Mouse (Mus musculus) CH12.LX (cell line): ENCODE measurements at regions not wholly inside any gene's neighbourhood (a gene's known extent, or its start where the extent isn't known, plus 50 kb on each side); places are given as distances from the start of the nearest gene placed in this dataset.

ENCODE experiments used
- DNase-seq: peaks from one replicate; pipeline ENCODE4 v3.0.0-alpha.2; 2013; ENCODE audit errors: extremely low read depth
- H3K27ac ChIP-seq: 2 replicates; pipeline ENCODE4 v1.5.1; 2012; ENCODE audit warnings: low read depth, mild to moderate bottlenecking, control low read depth, moderate library complexity; ENCODE audit not compliant: insufficient read depth
- H3K27me3 ChIP-seq: replicated peaks from 2 replicates; pipeline ENCODE3; 2012; ENCODE audit warnings: inconsistent platforms
- H3K36me3 ChIP-seq, 2 experiments: replicated peaks in 1 of 2; 2 replicates each; pipeline versions ENCODE3 to v1.6.1; 2012; ENCODE audit warnings: inconsistent platforms in 1 of 2, low read length in 1 of 2, mild to moderate bottlenecking in 1 of 2, mixed read lengths in 1 of 2, moderate library complexity in 1 of 2; ENCODE audit not compliant: control insufficient read depth in 1 of 2, insufficient read depth in 1 of 2
- H3K4me1 ChIP-seq, 2 experiments: 2 replicates each; pipeline ENCODE4 v1.6.1; 2012; ENCODE audit warnings: inconsistent platforms in 1 of 2, moderate library complexity in 1 of 2; ENCODE audit not compliant: insufficient read depth in 2 of 2, control insufficient read depth in 1 of 2
- H3K4me2 ChIP-seq: 2 replicates; pipeline ENCODE4 v1.6.1; 2012; ENCODE audit warnings: low read depth, mild to moderate bottlenecking, control low read depth; ENCODE audit not compliant: poor library complexity, insufficient read depth, severe bottlenecking
- H3K4me3 ChIP-seq, 3 experiments: fragments of 150-350 bp in 1 of 3; sonication (generic) in 1 of 3; replicated peaks in 1 of 3; 2 replicates each; pipeline versions ENCODE3 to v1.5.1; 2011 to 2012; ENCODE audit warnings: low read depth in 2 of 3, low read length in 2 of 3, mild to moderate bottlenecking in 2 of 3, moderate library complexity in 2 of 3, control low read depth in 1 of 3, improper control_type of control experiment in 1 of 3, inconsistent platforms in 1 of 3, mixed read lengths in 1 of 3; ENCODE audit not compliant: poor library complexity in 1 of 3
- H3K79me2 ChIP-seq: replicated peaks from 2 replicates; pipeline ENCODE4 v1.6.1; 2012; ENCODE audit warnings: mild to moderate bottlenecking, moderate library complexity; ENCODE audit not compliant: control insufficient read depth, poor library complexity, insufficient read depth, severe bottlenecking; ENCODE audit errors: extremely low read depth
- H3K9ac ChIP-seq: 2 replicates; pipeline ENCODE4 v1.6.1; 2012; ENCODE audit warnings: low read depth, mild to moderate bottlenecking, control low read depth, moderate library complexity; ENCODE audit not compliant: insufficient read depth
- H3K9me3 ChIP-seq: replicated peaks from 2 replicates; pipeline ENCODE3; 2012; ENCODE audit warnings: low read length, inconsistent platforms, mixed read lengths
- CHD1 ChIP-seq: IDR thresholded peaks from 2 replicates; pipeline ENCODE4 v1.6.1; 2012; ENCODE audit warnings: low read depth, low read length, improper control_type of control experiment, inconsistent platforms
- CHD2 ChIP-seq: IDR thresholded peaks from 2 replicates; pipeline ENCODE4 v1.6.1; 2011; ENCODE audit warnings: low read length, improper control_type of control experiment
- EP300 ChIP-seq: IDR thresholded peaks from 2 replicates; pipeline ENCODE4 v1.6.1; 2011; ENCODE audit warnings: low read length, improper control_type of control experiment
- GABPA ChIP-seq: IDR thresholded peaks from 2 replicates; pipeline ENCODE4 v1.6.1; 2012; ENCODE audit warnings: low read depth, low read length, improper control_type of control experiment, inconsistent platforms; ENCODE audit not compliant: insufficient replicate concordance
- JUND ChIP-seq: conservative IDR thresholded peaks from 2 replicates; pipeline ENCODE4 v1.6.1; 2011; ENCODE audit warnings: low read depth, low read length, improper control_type of control experiment
- MAFK ChIP-seq: IDR thresholded peaks from 2 replicates; pipeline ENCODE4 v1.6.1; 2011; ENCODE audit warnings: low read length, improper control_type of control experiment; ENCODE audit not compliant: insufficient replicate concordance
- MAX ChIP-seq: IDR thresholded peaks from 2 replicates; pipeline ENCODE4 v1.6.1; 2011; ENCODE audit warnings: low read length, improper control_type of control experiment
- MAZ ChIP-seq: IDR thresholded peaks from 2 replicates; pipeline ENCODE4 v1.6.1; 2012; ENCODE audit warnings: low read depth, mild to moderate bottlenecking, inconsistent platforms, low read length, improper control_type of control experiment, moderate library complexity
- NRF1 ChIP-seq: IDR thresholded peaks from 2 replicates; pipeline ENCODE4 v1.6.1; 2014; ENCODE audit warnings: low read depth, mild to moderate bottlenecking, inconsistent platforms, low read length, improper control_type of control experiment, moderate library complexity
- PAX5 ChIP-seq: IDR thresholded peaks from 2 replicates; pipeline ENCODE4 v1.6.1; 2012; ENCODE audit warnings: low read length, inconsistent platforms, mixed read lengths
- POLR2A ChIP-seq: IDR thresholded peaks from 2 replicates; pipeline ENCODE4 v1.6.1; 2011; ENCODE audit warnings: low read depth, mild to moderate bottlenecking, improper control_type of control experiment, low read length
- POLR2AphosphoS2 ChIP-seq: IDR thresholded peaks from 2 replicates; pipeline ENCODE4 v1.6.1; 2011; ENCODE audit warnings: low read depth, low read length, improper control_type of control experiment
- RCOR1 ChIP-seq: conservative IDR thresholded peaks from 2 replicates; pipeline ENCODE4 v1.6.1; 2012; ENCODE audit warnings: low read depth, mild to moderate bottlenecking, inconsistent platforms, low read length, improper control_type of control experiment
- SIN3A ChIP-seq: IDR thresholded peaks from 2 replicates; pipeline ENCODE4 v1.6.1; 2012; ENCODE audit warnings: low read length, improper control_type of control experiment, inconsistent platforms
- SMC3 ChIP-seq: IDR thresholded peaks from 2 replicates; pipeline ENCODE4 v1.6.1; 2011; ENCODE audit warnings: low read depth, low read length, improper control_type of control experiment
- UBTF ChIP-seq: IDR thresholded peaks from 2 replicates; pipeline ENCODE4 v1.6.1; 2012; ENCODE audit warnings: low read depth, mild to moderate bottlenecking, inconsistent platforms, low read length, improper control_type of control experiment, moderate library complexity
- USF1 ChIP-seq: IDR thresholded peaks from 2 replicates; pipeline ENCODE4 v1.6.1; 2014; ENCODE audit warnings: low read depth, mild to moderate bottlenecking, inconsistent platforms, low read length, improper control_type of control experiment
- dilution Hi-C: fragments of 300-500 bp; cut with MboI; formaldehyde crosslinking; loops from 2 replicates; pipeline ENCODE4 v1.14.3; 2020; ENCODE audit warnings: low sequenced_read_pairs; ENCODE audit not compliant: extremely low pct_unique_long_range_greater_than_20kb, extremely low pct_ligation_motif_present
- in situ Hi-C: fragments of 300-500 bp; cut with MboI; formaldehyde crosslinking; loops from 3 replicates; pipeline ENCODE4 v1.14.3; 2019; ENCODE audit warnings: low sequenced_read_pairs, low pct_ligation_motif_present, low pct_unique_long_range_greater_than_20kb, mixed read lengths

DNA sequence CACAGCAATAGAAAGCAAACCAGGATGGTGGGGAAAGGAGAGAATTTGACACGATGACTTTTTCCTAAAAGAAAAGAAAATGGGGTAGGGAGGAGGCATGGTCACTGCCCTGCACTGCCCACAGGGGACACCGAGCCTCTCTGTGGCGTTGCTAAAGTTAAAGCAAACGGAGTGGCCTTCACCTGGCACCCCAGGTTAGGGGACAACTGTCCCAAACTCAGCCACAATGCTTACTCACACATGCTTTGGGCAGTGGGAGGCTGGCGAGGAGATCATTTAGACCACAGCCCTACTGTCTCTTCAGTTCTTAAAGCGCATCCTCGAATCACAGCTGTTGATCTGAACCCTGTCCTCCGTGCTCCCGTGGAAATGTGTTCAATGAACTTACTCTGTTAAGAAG, 55.3 kb upstream of the Jdp2 start:
- DNase-seq = no peak
- H3K27me3 ChIP-seq = no peaks in the 10 kb centered on the region
- TF ChIP-seq POLR2A = no peak
- H3K36me3 ChIP-seq = peaks cover 0 to 14% of the 10 kb centered on the region in 2 experiments
- no peaks in the 10 kb centered on the region for H3K79me2 ChIP-seq
- H3K9ac ChIP-seq = no peak overlapping the region
- in situ Hi-C loops (no loop called here), dilution Hi-C loops (no loop called here)
- H3K4me1 ChIP-seq = peaks cover 7 to 41% of the 10 kb centered on the region in 2 experiments
- no peak overlapping the region for H3K4me2 ChIP-seq
- no peaks in the 10 kb centered on the region for H3K9me3 ChIP-seq
- no peak overlapping the region for H3K27ac ChIP-seq
- H3K4me3 ChIP-seq = no peak overlapping the region

DNA sequence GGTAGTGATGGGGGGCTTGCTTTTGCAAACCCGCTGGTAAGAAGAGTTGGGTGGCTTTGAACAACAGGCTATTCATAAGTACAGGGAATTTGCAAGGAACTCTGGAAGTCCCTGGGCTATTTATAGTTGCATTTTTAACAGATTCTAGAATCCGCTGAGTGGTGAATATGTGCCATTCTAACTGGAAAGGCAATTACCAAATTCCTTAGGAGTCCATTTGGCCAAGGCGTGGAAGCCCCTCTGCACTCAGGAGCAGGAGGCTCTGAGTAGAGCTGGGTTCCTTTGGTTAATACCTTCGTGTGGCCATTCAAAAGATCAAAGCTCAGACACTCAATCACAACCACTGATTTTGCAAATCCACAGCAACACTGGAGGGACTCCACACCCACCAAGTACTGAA, 54.0 kb upstream of the Jdp2 start:
- Histone ChIP-seq H3K36me3 (peaks cover 0 to 9% of the 10 kb centered on the region in 2 experiments), H3K27me3 (no peaks in the 10 kb centered on the region), H3K4me3 (no peak overlapping the region), H3K79me2 (no peaks in the 10 kb centered on the region), H3K27ac (no peak overlapping the region), H3K4me1 (peaks cover 7 to 40% of the 10 kb centered on the region in 2 experiments), H3K4me2 (no peak overlapping the region), H3K9me3 (no peaks in the 10 kb centered on the region), H3K9ac (no peak overlapping the region)
- in situ Hi-C loops (no loop called here), dilution Hi-C loops (no loop called here)
- TF ChIP-seq MAX = no peak
- TF ChIP-seq UBTF = no peak
- TF ChIP-seq MAFK = no peak
- no peak for TF ChIP-seq CHD1
- no peak for TF ChIP-seq RCOR1
- no peak for TF ChIP-seq EP300
- TF ChIP-seq USF1 = no peak
- TF ChIP-seq PAX5 = no peak
- TF ChIP-seq MAZ = no peak
- no peak for TF ChIP-seq CHD2
- TF ChIP-seq POLR2AphosphoS2 = no peak
- no peak for TF ChIP-seq GABPA
- no peak for TF ChIP-seq POLR2A
- TF ChIP-seq JUND = no peak
- TF ChIP-seq SIN3A = no peak
- TF ChIP-seq NRF1 = no peak
- no peak for TF ChIP-seq SMC3
- no peak for DNase-seq
